Mouse (Mus musculus) megakaryocyte, embryonic 14.5 days (primary cell): ENCODE results near the gene Slamf8.

Source experiments
- FLI1 ChIP-seq: IDR thresholded peaks from 2 replicates; pipeline ENCODE4 v1.6.1; 2012; ENCODE audit warnings: low read length, inconsistent platforms, mixed read lengths
- GATA1 ChIP-seq: IDR thresholded peaks from 3 replicates; pipeline ENCODE4 v1.6.1; 2012; ENCODE audit warnings: mixed read lengths, low read length, inconsistent platforms, borderline replicate concordance

GRCm38 (mm10) chr1:172585612-172586567 is 4.5 kb downstream of the Slamf8 start:
- no peak for TF ChIP-seq GATA1
- TF ChIP-seq FLI1, result no peak
